ENCODE assay signal across 7 mouse cellular contexts in the genomic region with DNA sequence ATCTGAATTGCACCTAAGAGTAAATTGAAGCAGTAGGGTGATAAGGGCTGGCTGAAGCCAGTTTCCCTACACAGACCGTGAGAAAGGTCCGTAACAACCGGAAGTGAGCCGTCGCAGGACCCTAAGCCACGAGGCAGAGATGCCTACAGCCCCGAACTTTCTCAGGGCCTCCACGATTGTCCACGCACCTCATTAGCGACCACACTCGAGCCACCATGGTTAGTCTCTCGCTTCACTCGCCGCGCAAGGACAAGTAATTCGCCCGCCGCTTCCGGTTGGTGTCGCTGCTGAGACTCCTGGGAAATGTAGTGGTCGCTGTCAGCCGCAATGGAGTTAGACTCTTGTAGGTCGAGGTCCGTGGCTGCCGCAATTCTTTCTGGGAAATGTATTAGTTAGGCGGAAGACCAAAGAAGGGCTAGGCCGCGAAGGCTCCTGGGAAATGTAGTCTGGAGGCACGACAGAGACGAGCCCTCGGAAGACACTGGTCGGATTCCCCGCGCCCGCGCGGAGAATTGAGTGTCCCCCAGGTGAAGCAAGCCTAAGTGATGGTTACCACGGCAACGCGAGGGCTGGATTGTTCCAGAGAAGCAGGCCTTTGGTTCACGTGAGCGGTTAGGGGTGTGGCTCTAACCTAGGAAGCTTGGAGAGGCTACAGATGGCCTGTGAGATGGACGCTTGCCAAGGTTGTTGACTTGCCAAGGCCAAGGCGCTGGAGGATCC. TPM values are rescaled to one million over a fixed set of nuclear protein-coding genes. Genes with fewer than 3 reads are reported as not detected.
DNase-seq lines count a peak whose midpoint lies in the region; ATAC-seq and TF ChIP-seq lines count a peak whose summit lies in the region.

A gene (minus strand): TSS at position 320 of the 720 bp plus-strand sequence.

- under 1% methylated on average over 44 of the region's 44 CpGs for WGBS in embryonic facial prominence, embryonic 10.5 days
- WGBS in intestine, postnatal 0 days = under 1% methylated on average over 44 of the region's 44 CpGs
- WGBS in midbrain, embryonic 12.5 days = under 1% methylated on average over 44 of the region's 44 CpGs
- under 1% methylated on average over 44 of the region's 44 CpGs for WGBS in small intestine, adult 2 months

- no peak; the same call in 1 of the 2 replicates for TF ChIP-seq POLR2A in small intestine, adult 2 months (IDR thresholded peaks at IDR 0.05; ENCODE audit: low read depth, low read length)

- intact Hi-C loops in left cerebral cortex, postnatal 4 days (cut with DNase I) = no loop called here

- peaks cover 43% of the 10 kb centered on the region for H3K36me3 ChIP-seq in embryonic facial prominence, embryonic 10.5 days (replicated peaks)
- H3K36me3 ChIP-seq in intestine, postnatal 0 days (ENCODE audit: control insufficient read depth, insufficient read depth) = peaks cover 32% of the 10 kb centered on the region
- H3K36me3 ChIP-seq in midbrain, embryonic 12.5 days = peaks cover 36% of the 10 kb centered on the region
- H3K36me3 ChIP-seq in small intestine, adult 2 months (ENCODE audit: control insufficient read depth, insufficient read depth, low read length) = peaks cover 29% of the 10 kb centered on the region

- peak within 1 kb of the TSS; percentile 83 for H3K4me2 ChIP-seq in intestine, postnatal 0 days (replicated peaks; ENCODE audit: low read depth)
- peak within 1 kb of the TSS; percentile 84 for H3K4me2 ChIP-seq in midbrain, embryonic 12.5 days (replicated peaks)

- DNase-seq in adrenal gland, postnatal 10 days = peak; percentile 93
- DNase-seq in embryonic facial prominence, embryonic 10.5 days (ENCODE audit: low spot score) = peak; percentile 93
- DNase-seq in gonadal fat pad, adult 2 months (ENCODE audit: low read depth) = no peak
- peak; percentile 95 for DNase-seq in left cerebral cortex, postnatal 4 days

- TF ChIP-seq CTCF in intestine, postnatal 0 days (IDR thresholded peaks at IDR 0.05; ENCODE audit: low read depth) = peak; percentile 86
- peak; percentile 46; the same call in 1 of the 2 replicates for TF ChIP-seq CTCF in small intestine, adult 2 months (IDR thresholded peaks at IDR 0.05; ENCODE audit: extremely low read depth, insufficient read length, insufficient replicate concordance, low read depth, low read length)

- H3K4me1 ChIP-seq in embryonic facial prominence, embryonic 10.5 days = peaks cover 46% of the 10 kb centered on the region
- peaks cover 4% of the 10 kb centered on the region; the same call in 1 of the 2 replicates for H3K4me1 ChIP-seq in intestine, postnatal 0 days (replicated peaks; ENCODE audit: control insufficient read depth, insufficient read depth, low read length)
- peaks cover 30% of the 10 kb centered on the region for H3K4me1 ChIP-seq in midbrain, embryonic 12.5 days
- peaks cover 22% of the 10 kb centered on the region for H3K4me1 ChIP-seq in small intestine, adult 2 months (ENCODE audit: control insufficient read depth, insufficient read depth, insufficient read length, low read length)

- no peaks in the 10 kb centered on the region for H3K9me3 ChIP-seq in embryonic facial prominence, embryonic 10.5 days
- no peaks in the 10 kb centered on the region for H3K9me3 ChIP-seq in intestine, postnatal 0 days (ENCODE audit: control insufficient read depth)
- H3K9me3 ChIP-seq in midbrain, embryonic 12.5 days = no peaks in the 10 kb centered on the region

- peak within 1 kb of the TSS; percentile 88 for H3K27ac ChIP-seq in embryonic facial prominence, embryonic 10.5 days (replicated peaks)
- peak within 1 kb of the TSS; percentile 60 for H3K27ac ChIP-seq in intestine, postnatal 0 days (ENCODE audit: low read depth, low read length)
- peak within 1 kb of the TSS; percentile 77 for H3K27ac ChIP-seq in midbrain, embryonic 12.5 days (replicated peaks)
- H3K27ac ChIP-seq in small intestine, adult 2 months (ENCODE audit: insufficient read depth, low read depth, low read length) = peak within 1 kb of the TSS; percentile 77

- H3K27me3 ChIP-seq in embryonic facial prominence, embryonic 10.5 days (replicated peaks; ENCODE audit: low read depth, poor library complexity, severe bottlenecking) = no peaks in the 10 kb centered on the region
- H3K27me3 ChIP-seq in intestine, postnatal 0 days (replicated peaks; ENCODE audit: control insufficient read depth, insufficient read depth, low read length) = no peaks in the 10 kb centered on the region
- H3K27me3 ChIP-seq in midbrain, embryonic 12.5 days = no peaks in the 10 kb centered on the region
- no peaks in the 10 kb centered on the region for H3K27me3 ChIP-seq in small intestine, adult 2 months (ENCODE audit: control insufficient read depth, insufficient read depth, low read length)

- H3K4me3 ChIP-seq in embryonic facial prominence, embryonic 10.5 days = peak within 1 kb of the TSS; percentile 76
- peak within 1 kb of the TSS; percentile 50 for H3K4me3 ChIP-seq in intestine, postnatal 0 days (ENCODE audit: low read depth, low read length)
- peak within 1 kb of the TSS; percentile 59 for H3K4me3 ChIP-seq in midbrain, embryonic 12.5 days
- peak within 1 kb of the TSS; percentile 82 for H3K4me3 ChIP-seq in small intestine, adult 2 months (ENCODE audit: low read depth, low read length)

- H3K9ac ChIP-seq in intestine, postnatal 0 days (ENCODE audit: low read depth, low read length) = peak within 1 kb of the TSS; percentile 63
- H3K9ac ChIP-seq in midbrain, embryonic 12.5 days (replicated peaks) = peak within 1 kb of the TSS; percentile 76

- peak; percentile 84 for ATAC-seq in intestine, postnatal 0 days
- ATAC-seq in midbrain, embryonic 12.5 days (ENCODE audit: low FRiP score, low read depth) = peak; percentile 86

RNA-seq across cellular contexts. Expression of the gene that starts here (rescaled TPM):
- 100 to 1,000 TPM; 468 to 485 TPM for total RNA-seq in adrenal gland, postnatal 10 days (2021)
- polyA plus RNA-seq in embryonic facial prominence, embryonic 10.5 days (2016; fragmentation: Nextera tagmentation; extraction: Ambion mirVana) = 190 and 205 TPM in 2 replicates
- 338 and 383 TPM in 2 replicates for polyA plus RNA-seq in gonadal fat pad, adult 2 months (2012; rRNA removed)
- polyA plus RNA-seq in intestine, postnatal 0 days (2015; fragmentation: Nextera tagmentation; extraction: Ambion mirVana) = 358 and 361 TPM in 2 replicates
- 100 to 1,000 TPM; 119 to 135 TPM for total RNA-seq in left cerebral cortex, postnatal 4 days (2021)
- 174 and 178 TPM in 2 replicates for polyA plus RNA-seq in midbrain, embryonic 12.5 days (2016; fragmentation: Nextera tagmentation; extraction: Ambion mirVana)
- 136 and 142 TPM in 2 replicates for polyA plus RNA-seq in small intestine, adult 2 months (2012; rRNA removed)
